Mouse (Mus musculus) monocyte, adult 2 months (primary cell): Measurements from ENCODE around the gene Fbn1.

Experiments used
- DNase-seq, 2 experiments: peaks; one replicate each; pipeline ENCODE4 v3.0.0; 2022; ENCODE audit warnings: low spot score in 2 of 2, low read depth in 1 of 2

The Fbn1 gene

GRCm38 (mm10) chr2:125501526-125501925 is 6.3 kb downstream of the Fbn1 start:
- DNase-seq = no peak

- no peak for DNase-seq
These were observed 9.6 kb downstream of the Fbn1 start for GRCm38 (mm10) chr2:125498216-125498615.

- DNase-seq = no peak
These were observed 11.1 kb downstream of the Fbn1 start for GRCm38 (mm10) chr2:125496696-125497095.

GRCm38 (mm10) chr2:125494831-125495812 is 12.7 kb downstream of the Fbn1 start:
- DNase-seq = no peak

GRCm38 (mm10) chr2:125494291-125494690 is 13.5 kb downstream of the Fbn1 start:
- DNase-seq = no peak

- DNase-seq = no peak
These were observed 15.5 kb downstream of the Fbn1 start for GRCm38 (mm10) chr2:125492050-125492900.

- no peak for DNase-seq
These were observed 17.8 kb downstream of the Fbn1 start for GRCm38 (mm10) chr2:125489979-125490378.

GRCm38 (mm10) chr2:125484910-125485309 is 22.9 kb downstream of the Fbn1 start:
- DNase-seq = no peak

- DNase-seq = no peak
These were observed 23.6 kb downstream of the Fbn1 start for GRCm38 (mm10) chr2:125484164-125484563.

GRCm38 (mm10) chr2:125481531-125482317 is 26.1 kb downstream of the Fbn1 start:
- DNase-seq = no peak

- DNase-seq = no peak
These were observed 26.7 kb downstream of the Fbn1 start for GRCm38 (mm10) chr2:125481116-125481515.

GRCm38 (mm10) chr2:125480057-125480456 is 27.7 kb downstream of the Fbn1 start:
- DNase-seq = no peak

- DNase-seq = no peak
These were observed 29.1 kb downstream of the Fbn1 start for GRCm38 (mm10) chr2:125478705-125479104.

- DNase-seq = no peak
These were observed 30.4 kb downstream of the Fbn1 start for GRCm38 (mm10) chr2:125477367-125477766.

GRCm38 (mm10) chr2:125476231-125476630 is 31.6 kb downstream of the Fbn1 start:
- DNase-seq = no peak

GRCm38 (mm10) chr2:125474690-125475089 is 33.1 kb downstream of the Fbn1 start:
- no peak for DNase-seq

- DNase-seq = no peak
These were observed 34.6 kb downstream of the Fbn1 start for GRCm38 (mm10) chr2:125473228-125473627.

GRCm38 (mm10) chr2:125471721-125472120 is 36.1 kb downstream of the Fbn1 start:
- DNase-seq = no peak

GRCm38 (mm10) chr2:125470553-125471295 is 37.1 kb downstream of the Fbn1 start:
- DNase-seq = no peak

- DNase-seq = no peak
These were observed 43.8 kb downstream of the Fbn1 start for GRCm38 (mm10) chr2:125464036-125464435.
